Mouse (Mus musculus) right cerebral cortex, adult 18-20 months (tissue): Measurements from ENCODE around the gene Dnaic1.

ENCODE experiments used
- DNase-seq: peaks from one replicate; pipeline ENCODE4 v3.0.0; 2022; ENCODE audit warnings: mixed read lengths

Dnaic1 gene

GRCm38 (mm10) chr4:41569411-41569885 lies at the start of gene Dnaic1, which contains the start of gene Fam219a:
Gene Dnaic1, plus strand, starts transcription at chr4:41569775.
Gene Fam219a, minus strand, starts transcription at chr4:41569538.
- peak; percentile 100 for DNase-seq

- DNase-seq: no peak
Measured at GRCm38 (mm10) chr4:41520641-41521040, 48.9 kb upstream of the Dnaic1 start.

- DNase-seq: no peak
Measured at GRCm38 (mm10) chr4:41522136-41522535, 47.4 kb upstream of the Dnaic1 start.

GRCm38 (mm10) chr4:41522788-41523187 lies 46.8 kb upstream of the Dnaic1 start:
- peak; percentile 57 for DNase-seq

DNA sequence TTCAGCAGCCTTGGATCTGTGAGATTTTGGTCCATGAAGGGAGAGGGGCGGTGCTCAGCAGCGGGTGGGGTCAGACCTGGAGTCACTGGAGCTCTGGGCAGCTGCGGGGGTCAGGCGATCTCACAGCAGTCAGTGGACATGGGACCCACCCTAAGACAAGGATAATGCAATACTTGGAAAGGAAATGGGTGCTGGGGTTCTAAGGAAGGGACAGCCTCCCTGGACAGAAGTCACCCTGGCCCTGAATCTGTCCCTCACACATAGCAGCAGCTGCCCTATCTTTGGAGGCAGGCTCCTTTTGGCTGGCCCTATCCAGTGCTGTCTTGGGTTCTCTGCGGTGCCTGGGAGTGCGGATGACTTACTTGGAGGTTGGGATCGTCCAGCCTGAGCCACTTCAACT lies 45.7 kb upstream of the Dnaic1 start:
- DNase-seq: no peak

GRCm38 (mm10) chr4:41524829-41525228 lies 44.7 kb upstream of the Dnaic1 start:
- no peak for DNase-seq

DNA sequence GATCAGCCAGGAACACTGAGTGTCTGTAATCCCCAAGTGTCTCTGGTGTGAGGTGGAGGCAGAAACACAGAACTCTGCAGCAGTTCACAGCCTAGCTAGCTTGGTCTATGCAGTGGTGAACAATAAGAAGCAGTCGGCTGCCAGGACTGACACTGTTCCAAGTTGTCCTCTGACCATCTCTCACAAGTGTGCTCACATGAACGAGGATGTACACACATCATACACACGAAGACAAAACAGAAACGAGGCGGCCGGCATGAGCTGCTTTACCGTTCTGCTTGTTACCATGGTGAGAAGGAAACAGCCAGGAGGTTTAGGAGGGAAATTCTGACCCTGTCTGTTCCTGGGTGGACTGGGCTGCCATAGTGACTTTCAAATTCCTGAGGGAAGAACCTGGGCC lies 43.0 kb upstream of the Dnaic1 start:
- DNase-seq: no peak

- DNase-seq: no peak
Measured at GRCm38 (mm10) chr4:41527076-41527475, 42.5 kb upstream of the Dnaic1 start.

- no peak for DNase-seq
Measured at GRCm38 (mm10) chr4:41527996-41528395, 41.6 kb upstream of the Dnaic1 start.

DNA sequence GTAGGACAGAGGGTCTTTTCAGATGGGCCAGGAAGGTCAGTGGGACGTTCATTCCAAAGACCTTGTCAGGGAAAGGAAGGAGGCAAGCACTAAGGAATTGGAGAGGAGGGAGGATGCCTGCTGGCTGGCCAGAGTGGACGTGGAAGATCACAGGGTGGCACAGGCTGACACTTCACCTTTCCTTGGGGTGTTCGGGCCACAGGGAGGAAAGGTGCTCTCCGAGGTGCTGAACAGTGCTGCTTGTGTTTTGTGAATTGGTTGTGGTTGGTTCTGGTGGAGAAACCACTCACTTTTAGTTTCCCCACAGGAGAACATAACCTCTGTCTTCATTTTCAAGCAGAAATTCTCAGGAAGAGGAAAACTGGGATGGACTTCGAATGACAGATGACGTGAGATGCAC lies 37.2 kb upstream of the Dnaic1 start:
- no peak for DNase-seq

- no peak for DNase-seq
Measured at GRCm38 (mm10) chr4:41534866-41535265, 34.7 kb upstream of the Dnaic1 start.

GRCm38 (mm10) chr4:41542136-41542535 lies 27.4 kb upstream of the Dnaic1 start:
- no peak for DNase-seq

DNA sequence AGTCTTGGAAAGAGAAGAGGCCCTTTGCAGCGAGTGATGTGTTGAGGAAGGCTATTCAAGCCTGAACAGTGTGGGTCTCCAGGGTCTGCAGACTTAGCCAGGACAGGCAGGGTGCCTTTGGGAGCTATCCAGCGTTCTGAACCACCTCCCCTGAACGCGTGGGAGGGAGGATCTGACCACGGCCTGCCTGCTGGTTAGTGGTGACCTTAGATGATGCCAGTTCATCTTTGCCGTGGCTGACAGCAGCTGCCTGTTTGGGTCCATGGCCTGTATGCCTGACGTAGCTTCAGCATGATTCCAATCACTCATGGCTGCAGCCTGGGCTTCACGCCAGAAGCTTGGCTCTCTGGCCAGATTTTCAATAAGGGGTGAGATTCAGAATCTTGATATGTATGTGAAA lies 23.6 kb upstream of the Dnaic1 start:
- DNase-seq: no peak

- no peak for DNase-seq
Measured at GRCm38 (mm10) chr4:41547086-41547485, 22.5 kb upstream of the Dnaic1 start.

GRCm38 (mm10) chr4:41552529-41552928 lies 17.0 kb upstream of the Dnaic1 start:
- DNase-seq: peak; percentile 62

DNA sequence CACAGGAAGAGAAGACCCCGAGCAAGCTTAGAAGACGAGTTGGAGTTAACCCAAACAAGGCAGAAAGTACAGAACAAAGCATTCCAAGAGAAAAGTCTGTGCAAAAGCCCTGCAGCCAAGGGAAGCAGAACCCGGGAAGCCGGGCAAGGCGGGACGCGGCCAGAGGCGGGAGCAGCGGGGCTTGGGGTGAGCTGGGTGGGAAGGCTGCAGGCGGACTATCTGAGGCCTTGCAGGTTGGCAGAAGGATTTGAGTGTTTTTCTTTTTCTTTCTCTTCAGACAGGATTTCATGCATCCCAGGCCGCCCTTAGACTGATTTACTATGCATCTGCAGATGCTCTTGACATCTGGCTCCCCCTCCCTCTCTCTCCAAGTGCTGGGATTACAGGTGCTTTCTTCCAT lies 16.5 kb upstream of the Dnaic1 start:
- DNase-seq: no peak

DNA sequence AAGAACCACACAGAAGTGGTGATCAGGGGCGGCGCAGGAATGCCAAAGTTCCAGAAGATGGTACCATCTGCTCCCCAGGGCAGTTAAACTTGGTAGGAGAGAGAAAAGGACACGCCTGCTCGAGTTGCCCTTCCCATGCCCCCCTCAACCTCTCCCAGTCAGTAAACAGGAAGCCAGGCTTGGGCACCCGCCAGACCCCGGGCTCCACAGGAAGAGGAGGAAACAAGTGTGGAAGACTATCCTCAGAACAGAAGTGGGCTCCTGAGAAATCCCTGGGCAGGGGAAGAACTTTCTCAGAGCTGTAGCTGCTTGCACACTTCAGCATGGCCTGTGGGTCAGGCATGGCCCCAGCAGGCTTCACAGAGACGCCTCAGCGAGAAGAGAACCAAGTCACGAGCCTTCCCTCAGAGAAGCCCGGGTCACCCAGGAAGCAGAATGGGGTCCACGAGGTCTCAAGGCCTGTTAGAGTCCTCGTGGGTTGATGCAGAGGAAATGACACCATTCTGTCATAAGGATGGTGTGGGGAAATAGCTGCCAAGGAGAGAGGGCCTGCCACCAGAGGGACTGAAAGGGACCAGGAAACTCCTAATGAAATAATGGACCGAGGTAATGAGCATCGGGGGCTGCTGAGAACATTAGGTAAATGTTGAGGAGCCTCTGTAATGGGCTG lies 14.4 kb upstream of the Dnaic1 start:
- DNase-seq: no peak

DNA sequence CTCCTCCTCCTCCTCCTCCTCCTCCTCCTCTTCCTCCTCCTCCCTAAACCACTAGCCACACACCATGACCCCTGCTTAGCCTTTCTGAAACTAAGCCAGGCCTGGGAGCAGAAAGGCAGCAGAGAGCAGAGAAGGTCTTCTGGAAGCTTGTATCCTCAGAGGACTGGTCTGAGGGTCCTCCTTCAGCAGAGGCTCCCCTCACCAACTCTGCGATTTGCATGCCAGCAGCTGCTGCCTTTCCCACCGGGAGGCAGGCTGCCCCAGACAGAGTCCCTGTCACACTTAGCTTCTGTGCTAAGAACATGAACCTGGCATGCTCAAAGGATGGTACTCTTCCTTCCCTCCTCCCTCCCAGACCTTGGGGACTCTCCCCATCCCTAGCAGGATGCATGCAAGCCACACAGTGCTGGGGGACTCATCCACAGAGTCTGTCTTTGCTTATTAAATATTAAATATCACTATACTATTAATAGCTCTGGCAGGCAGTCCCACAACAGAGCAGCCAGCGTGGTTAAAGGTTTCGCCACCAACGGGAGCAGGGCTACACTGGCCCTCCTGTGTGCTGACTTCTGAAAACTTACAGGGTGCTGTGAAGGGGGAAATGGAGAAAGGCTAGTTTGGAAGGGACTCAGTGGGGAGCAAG lies 13.1 kb upstream of the Dnaic1 start:
- no peak for DNase-seq

GRCm38 (mm10) chr4:41557092-41557491 lies 12.5 kb upstream of the Dnaic1 start:
- no peak for DNase-seq

- no peak for DNase-seq
Measured at GRCm38 (mm10) chr4:41563297-41563696, 6.3 kb upstream of the Dnaic1 start.

DNA sequence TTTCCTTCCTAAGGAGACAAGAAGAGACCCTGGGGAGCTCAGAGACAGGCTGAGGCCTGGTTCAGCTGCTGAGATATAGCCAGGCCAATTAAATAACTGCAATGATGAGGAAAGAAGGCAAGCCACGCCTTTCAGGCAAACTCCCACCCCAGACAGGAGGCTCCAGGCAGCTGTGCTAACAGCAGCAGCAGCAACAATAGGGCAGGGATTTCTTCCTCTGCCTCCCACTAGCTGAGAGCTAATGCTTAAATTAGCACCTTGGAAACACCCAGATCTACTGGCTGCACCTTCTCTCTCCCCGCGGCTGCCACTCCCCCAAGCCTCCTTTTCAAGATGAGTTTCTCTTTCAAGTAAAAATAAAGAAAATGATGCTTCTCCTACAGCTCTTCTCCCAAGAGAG lies 3.5 kb upstream of the Dnaic1 start:
- peak; percentile 59 for DNase-seq

- peak; percentile 72 for DNase-seq
Measured at GRCm38 (mm10) chr4:41568239-41568638, 1.3 kb upstream of the Dnaic1 start.

DNA sequence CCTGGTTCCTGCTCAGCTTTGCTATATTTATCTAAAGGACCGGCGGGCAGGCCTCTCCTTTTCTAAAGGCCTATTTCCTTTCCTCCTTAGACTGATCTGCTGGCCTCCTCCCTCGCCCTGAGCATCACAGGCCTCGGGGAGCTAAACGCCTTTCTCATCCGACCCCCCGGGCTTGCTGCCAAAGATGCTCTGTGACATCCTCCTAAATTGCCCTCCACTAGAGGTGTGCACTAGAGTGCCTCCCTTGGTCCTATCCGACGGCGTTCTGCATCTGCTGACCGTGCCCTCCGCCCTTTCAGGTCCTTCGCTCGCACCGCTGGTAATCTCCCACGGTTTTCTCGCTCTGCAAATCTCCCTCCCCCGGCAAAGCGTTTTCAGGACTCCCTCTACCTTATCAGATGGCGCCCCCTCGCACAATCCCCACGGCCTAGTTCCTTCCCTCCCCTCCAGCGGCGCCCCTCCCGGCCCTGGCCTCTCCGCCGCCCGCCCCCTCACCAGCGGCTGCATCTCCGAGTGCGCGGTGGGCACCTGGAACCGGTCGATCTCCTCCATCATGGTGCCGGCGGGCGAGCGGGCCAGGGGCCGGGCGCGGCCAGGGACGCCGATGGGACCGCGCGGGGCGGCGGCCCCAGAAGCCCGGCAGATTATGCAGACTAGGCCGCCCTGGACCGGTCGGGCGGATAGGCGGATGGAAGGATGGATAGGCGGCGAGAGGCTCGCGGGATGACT lies 729 bp upstream of the Dnaic1 start:
- DNase-seq: peak; percentile 59

DNA sequence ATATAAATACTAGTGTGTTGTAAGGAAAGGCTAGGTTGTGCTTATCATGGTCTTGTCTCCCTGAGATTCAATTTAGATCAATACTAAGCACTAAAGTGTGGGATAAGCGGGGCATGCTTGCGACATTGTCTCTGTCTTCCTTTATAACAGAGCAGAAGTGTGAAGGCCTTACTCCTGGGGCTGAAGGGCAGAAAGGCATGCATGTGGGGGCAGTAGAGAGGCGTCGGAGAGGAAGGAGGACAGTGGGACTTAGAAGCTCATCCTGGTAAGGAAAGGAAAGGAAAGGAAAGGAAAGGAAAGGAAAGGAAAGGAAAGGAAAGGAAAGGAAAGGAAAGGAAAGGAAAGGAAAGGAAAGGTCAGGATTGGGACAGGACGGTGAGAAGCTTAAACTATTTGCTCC lies 1.9 kb downstream of the Dnaic1 start:
- DNase-seq: no peak
